In the genomic region with DNA sequence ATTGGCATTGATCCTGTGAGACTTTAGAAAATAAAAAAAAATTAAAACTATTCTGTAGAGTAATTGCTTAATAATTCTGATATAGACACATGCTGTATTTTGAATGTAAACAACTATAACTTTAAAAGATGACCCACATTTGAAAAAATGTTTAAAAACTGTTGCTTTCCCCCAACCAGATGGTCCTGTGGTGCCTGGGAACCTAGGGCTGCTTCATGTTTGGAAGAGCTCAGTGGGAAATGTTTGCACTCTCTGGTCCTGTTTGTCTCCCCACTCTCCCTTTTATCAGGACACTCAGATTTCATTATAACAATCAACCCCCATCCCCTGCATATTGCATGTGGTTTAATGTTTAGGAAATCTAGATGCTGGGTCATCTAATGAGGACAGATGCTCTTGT, we compare ENCODE assay signal across 18 mouse cellular contexts.
"Had no signal": no experiment of that assay in that cellular context is flagged by ENCODE, and none has a peak within 500 bp of the region (broad histone marks: within the 10 kb centered on the region; RNA-seq: fewer than 3 reads in every experiment).

No protein-coding gene starts in this region.

- H3K36me3 ChIP-seq: midbrain, embryonic 10.5 days; midbrain, embryonic 12.5 days; neural tube, embryonic 13.5 days; neural tube, embryonic 15.5 days had no signal

- DNase-seq: lung, embryonic 14.5 days; lung, postnatal 10 days; lung, postnatal 4 days; midbrain, embryonic 14.5 days; retina, postnatal 1 day; right cerebral cortex, adult 18-20 months; right cerebral cortex, postnatal 25 days; right cerebral cortex, postnatal 4 days; spleen, adult 18-20 months; thymus, adult 18-20 months; thymus, postnatal 14 days; thymus, postnatal 36 days had no signal

- H3K9ac ChIP-seq: lung, embryonic 14.5 days; midbrain, embryonic 12.5 days; neural tube, embryonic 13.5 days; neural tube, embryonic 15.5 days had no signal

- ATAC-seq: midbrain, embryonic 16.5 days had no signal

- H3K4me3 ChIP-seq: midbrain, embryonic 10.5 days; midbrain, embryonic 12.5 days; myocyte; neural tube, embryonic 13.5 days; neural tube, embryonic 15.5 days had no signal

- H3K9me3 ChIP-seq: midbrain, embryonic 10.5 days; midbrain, embryonic 12.5 days; neural tube, embryonic 13.5 days; neural tube, embryonic 15.5 days had no signal

- H3K4me2 ChIP-seq: lung, embryonic 14.5 days; midbrain, embryonic 12.5 days; neural tube, embryonic 13.5 days; neural tube, embryonic 15.5 days had no signal

- H3K4me1 ChIP-seq: midbrain, embryonic 10.5 days; midbrain, embryonic 12.5 days; neural tube, embryonic 15.5 days had no signal

- H3K27ac ChIP-seq: midbrain, embryonic 10.5 days; midbrain, embryonic 12.5 days; neural tube, embryonic 13.5 days; neural tube, embryonic 15.5 days had no signal

- H3K27me3 ChIP-seq: midbrain, embryonic 12.5 days; neural tube, embryonic 13.5 days; neural tube, embryonic 15.5 days had no signal
